In the genomic region with DNA sequence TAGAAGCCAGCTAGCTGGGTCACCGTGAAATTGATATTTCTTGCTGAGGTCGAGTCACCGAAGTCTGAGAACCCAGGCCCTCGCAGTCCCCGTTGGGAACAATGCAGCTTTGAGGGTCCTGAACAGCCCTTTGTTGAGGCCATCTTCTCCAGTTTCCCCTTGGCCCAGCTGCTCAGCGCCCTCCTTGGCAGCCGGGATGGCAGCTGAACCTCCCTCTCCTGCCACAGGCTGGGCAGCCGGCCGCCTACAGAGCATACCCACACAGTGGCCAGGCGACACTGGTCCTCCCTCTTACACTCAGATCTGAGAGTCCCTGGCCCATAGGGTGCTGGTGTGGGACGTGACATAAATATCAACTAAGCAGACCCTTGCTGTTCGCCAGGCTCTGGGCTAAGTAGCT, we compare ENCODE assay signal across 12 mouse cellular contexts. TPM values are rescaled to one million over a fixed set of nuclear protein-coding genes. Genes with fewer than 3 reads are reported as not detected.
DNase-seq lines count a peak whose midpoint lies in the region; ATAC-seq and TF ChIP-seq lines count a peak whose summit lies in the region.
"Had no signal": no experiment of that assay in that cellular context is flagged by ENCODE, and none has a peak within 500 bp of the region (broad histone marks: within the 10 kb centered on the region; RNA-seq: fewer than 3 reads in every experiment).

No protein-coding gene starts in this region.

- no peaks in the 10 kb centered on the region for H3K4me1 ChIP-seq in embryonic facial prominence, embryonic 12.5 days
- no peaks in the 10 kb centered on the region for H3K4me1 ChIP-seq in limb, embryonic 15.5 days

- H3K4me2 ChIP-seq in embryonic facial prominence, embryonic 12.5 days (replicated peaks), result no peak overlapping the region
- H3K4me2 ChIP-seq in limb, embryonic 15.5 days, result no peak overlapping the region

- H3K9me3 ChIP-seq in embryonic facial prominence, embryonic 12.5 days, result no peaks in the 10 kb centered on the region
- H3K9me3 ChIP-seq in limb, embryonic 15.5 days, result no peaks in the 10 kb centered on the region

- no peak for TF ChIP-seq CTCF in gastrocnemius, adult 2 months (IDR thresholded peaks at IDR 0.05)

- peak overlapping the region; percentile 76 for H3K27ac ChIP-seq in gastrocnemius, adult 2 months
- H3K27ac ChIP-seq in embryonic facial prominence, embryonic 12.5 days, result peak overlapping the region; percentile 59; the same call in 1 of the 2 replicates
- peak overlapping the region; percentile 3; the same call in 1 of the 2 replicates for H3K27ac ChIP-seq in limb, embryonic 15.5 days
- H3K27ac ChIP-seq: stomach, postnatal 0 days had no signal

- no peaks in the 10 kb centered on the region for H3K27me3 ChIP-seq in embryonic facial prominence, embryonic 12.5 days
- no peaks in the 10 kb centered on the region for H3K27me3 ChIP-seq in limb, embryonic 15.5 days
- H3K27me3 ChIP-seq: CH12.LX had no signal

- H3K9ac ChIP-seq in embryonic facial prominence, embryonic 12.5 days, result no peak overlapping the region
- H3K9ac ChIP-seq in limb, embryonic 15.5 days, result no peak overlapping the region

- 41% methylated on average over 12 of the region's 12 CpGs for WGBS in embryonic facial prominence, embryonic 12.5 days
- 85% methylated on average over 12 of the region's 12 CpGs for WGBS in limb, embryonic 15.5 days

- intact Hi-C loops in gastrocnemius, adult 2 months (cut with DNase I), result no loop called here

- peaks cover 34% of the 10 kb centered on the region for H3K36me3 ChIP-seq in embryonic facial prominence, embryonic 12.5 days
- H3K36me3 ChIP-seq in limb, embryonic 15.5 days, result peaks cover 56% of the 10 kb centered on the region

- H3K4me3 ChIP-seq in gastrocnemius, adult 2 months, result no peak overlapping the region; the same call in 1 of the 2 replicates
- no peak overlapping the region for H3K4me3 ChIP-seq in embryonic facial prominence, embryonic 12.5 days
- H3K4me3 ChIP-seq in limb, embryonic 15.5 days, result no peak overlapping the region

- peak; percentile 70 for DNase-seq in gastrocnemius, adult 2 months
- DNase-seq in gastrocnemius, adult 8-10 months (ENCODE audit: low spot score in 2 of 2), result no peak
- DNase-seq in Muller cell, postnatal 12 days (ENCODE audit: inconsistent ontology term), result peak; percentile 21
- no peak for DNase-seq in B cell, adult 2 months
- DNase-seq in kidney, postnatal 25 days, result no peak
- DNase-seq: heart, adult 11 months had no signal

- ATAC-seq in embryonic facial prominence, embryonic 12.5 days (ENCODE audit: insufficient number of reproducible peaks, insufficient read depth, low FRiP score, low TSS enrichment), result no peak
- no peak for ATAC-seq in limb, embryonic 15.5 days (ENCODE audit: insufficient number of reproducible peaks, low FRiP score, low TSS enrichment, low read depth)

RNA-seq across cellular contexts. Expression of gene Nfkbib, which starts 6.9 kb away (rescaled TPM):
- total RNA-seq in gastrocnemius, adult 2 months (2021), result 10 to 100 TPM; 27.1 to 31.3 TPM
- total RNA-seq in gastrocnemius, adult 8-10 months (2022), result 10 to 100 TPM; 28.5 to 34.2 (median 31.2) TPM
- polyA plus RNA-seq in embryonic facial prominence, embryonic 12.5 days (2016; fragmentation: Nextera tagmentation; extraction: Ambion mirVana), result 38.9 and 42.0 TPM in 2 replicates
- 41.5 and 49.2 TPM in 2 replicates for polyA plus RNA-seq in limb, embryonic 15.5 days (2015; fragmentation: Nextera tagmentation; extraction: Ambion mirVana)

RNA-seq across cellular contexts. Expression of gene Sirt2, which starts 7.6 kb away (rescaled TPM):
- total RNA-seq in gastrocnemius, adult 2 months (2021), result 10 to 100 TPM; 91.0 to 92.5 TPM
- total RNA-seq in gastrocnemius, adult 8-10 months (2022), result 100 to 1,000 TPM in 1 of 4 experiments, 10 to 100 TPM in 3; 94.9 to 105 (median 96.4) TPM
- 76.1 and 76.7 TPM in 2 replicates for polyA plus RNA-seq in embryonic facial prominence, embryonic 12.5 days (2016; fragmentation: Nextera tagmentation; extraction: Ambion mirVana)
- polyA plus RNA-seq in limb, embryonic 15.5 days (2015; fragmentation: Nextera tagmentation; extraction: Ambion mirVana), result 79.8 and 96.9 TPM in 2 replicates

RNA-seq across cellular contexts. Expression of gene Rinl, which starts 14.6 kb away (rescaled TPM):
- under 1 TPM; 0.71 to 0.89 TPM for total RNA-seq in gastrocnemius, adult 2 months (2021)
- total RNA-seq in gastrocnemius, adult 8-10 months (2022), result under 1 TPM in 3 of 4 experiments, not detected in 1; 0.27 to 0.70 (median 0.56) TPM
- polyA plus RNA-seq in embryonic facial prominence, embryonic 12.5 days (2016; fragmentation: Nextera tagmentation; extraction: Ambion mirVana), result 2.2 and 2.8 TPM in 2 replicates
- polyA plus RNA-seq in limb, embryonic 15.5 days (2015; fragmentation: Nextera tagmentation; extraction: Ambion mirVana), result 4.7 and 5.6 TPM in 2 replicates

RNA-seq across cellular contexts. Expression of gene Ccer2, which starts 18.2 kb away (rescaled TPM):
- total RNA-seq in gastrocnemius, adult 2 months (2021), result not detected
- not detected for total RNA-seq in gastrocnemius, adult 8-10 months (2022)
- polyA plus RNA-seq in embryonic facial prominence, embryonic 12.5 days (2016; fragmentation: Nextera tagmentation; extraction: Ambion mirVana), result 5.0 and 6.5 TPM in 2 replicates
- polyA plus RNA-seq in limb, embryonic 15.5 days (2015; fragmentation: Nextera tagmentation; extraction: Ambion mirVana), result 0.82 and 1.9 TPM in 2 replicates
- polyA plus RNA-seq: intestine, embryonic 14.5 days; liver, embryonic 16.5 days; stomach, postnatal 0 days had no signal

RNA-seq across cellular contexts. Expression of gene Sars2, which starts 32.4 kb away (rescaled TPM):
- total RNA-seq in gastrocnemius, adult 2 months (2021), result 10 to 100 TPM; 11.7 to 14.7 TPM
- 10 to 100 TPM; 12.3 to 13.5 (median 12.6) TPM for total RNA-seq in gastrocnemius, adult 8-10 months (2022)
- polyA plus RNA-seq in embryonic facial prominence, embryonic 12.5 days (2016; fragmentation: Nextera tagmentation; extraction: Ambion mirVana), result 29.8 and 32.0 TPM in 2 replicates
- 20.1 and 24.1 TPM in 2 replicates for polyA plus RNA-seq in limb, embryonic 15.5 days (2015; fragmentation: Nextera tagmentation; extraction: Ambion mirVana)

Comparison
In these comparisons a context has a peak if more than half of its experiments do, and no peak if none do; other contexts are left out.
1. DNase-seq: peak in gastrocnemius, adult 2 months (single experiment) and Muller cell, postnatal 12 days (single experiment); none in gastrocnemius, adult 8-10 months (0 of 2), B cell, adult 2 months (0 of 2) and kidney, postnatal 25 days (0 of 2).
2. H3K27ac ChIP-seq: peak in every context shown above with its lines; median percentile 76 in gastrocnemius, adult 2 months; 59 in embryonic facial prominence, embryonic 12.5 days; 3 in limb, embryonic 15.5 days.